In genomic region chr4:41713197-41714067, GRCm38 (mm10) we compare ENCODE assay signal across 8 mouse cellular contexts. TPM values are rescaled to one million over a fixed set of nuclear protein-coding genes. Genes with fewer than 3 reads are reported as not detected.
DNase-seq lines count a peak whose midpoint lies in the region; ATAC-seq and TF ChIP-seq lines count a peak whose summit lies in the region.

Rpp25l (minus strand) TSS chr4:41713534.

- H3K9me3 ChIP-seq in hindbrain, postnatal 0 days (ENCODE audit: low read length), result no peaks in the 10 kb centered on the region

- H3K4me1 ChIP-seq in hindbrain, postnatal 0 days (ENCODE audit: insufficient read depth, low read length), result peaks cover 10% of the 10 kb centered on the region; the same call in 1 of the 2 replicates

- peak; percentile 47 for TF ChIP-seq CTCF in hindbrain, postnatal 0 days (IDR thresholded peaks at IDR 0.05; ENCODE audit: low read depth)

- H3K27ac ChIP-seq in hindbrain, postnatal 0 days, result peak within 1 kb of the TSS; percentile 80

- intact Hi-C loops in left cerebral cortex, postnatal 10 days (cut with DNase I), result no loop called here

- under 1% methylated on average over 61 of the region's 61 CpGs for WGBS in hindbrain, postnatal 0 days

- H3K36me3 ChIP-seq in hindbrain, postnatal 0 days (ENCODE audit: insufficient read depth, low read length), result peaks cover 14% of the 10 kb centered on the region; the same call in 1 of the 2 replicates

- H3K4me2 ChIP-seq in hindbrain, postnatal 0 days (ENCODE audit: low read depth, low read length), result peak within 1 kb of the TSS; percentile 90

- H3K27me3 ChIP-seq in hindbrain, postnatal 0 days (ENCODE audit: insufficient read depth, low read length), result no peaks in the 10 kb centered on the region

- DNase-seq in gastrocnemius, adult 8-10 months (ENCODE audit: low spot score in 2 of 2), result peak; percentile 72 to 79
- peak; percentile 92 for DNase-seq in hindbrain, postnatal 0 days (ENCODE audit: low spot score)
- DNase-seq in left cerebral cortex, postnatal 10 days (ENCODE audit: extremely low spot score in 1 of 2, low spot score in 2 of 2), result peak; percentile 63 to 88
- DNase-seq in right cerebral cortex, postnatal 10 days (ENCODE audit: low spot score in 2 of 2), result peak; percentile 87 to 88
- DNase-seq in urinary bladder, postnatal 36 days (ENCODE audit: low spot score in 2 of 2), result peak; percentile 76 to 78

- H3K9ac ChIP-seq in hindbrain, postnatal 0 days (replicated peaks; ENCODE audit: low read length), result peak within 1 kb of the TSS; percentile 82

- peak; percentile 78 for ATAC-seq in activated CD4-positive, CD25-positive, alpha-beta regulatory T cell, adult 4 months
- peak; percentile 70 for ATAC-seq in common myeloid progenitor, adult 5-6 weeks (replicated peaks; ENCODE audit: low read depth, poor library complexity, severe bottlenecking)
- peak; percentile 72 for ATAC-seq in hindbrain, postnatal 0 days
- peak; percentile 72 for ATAC-seq in megakaryocyte progenitor cell, adult 5-6 weeks (replicated peaks; ENCODE audit: poor library complexity)

- peak within 1 kb of the TSS; percentile 69 for H3K4me3 ChIP-seq in hindbrain, postnatal 0 days (ENCODE audit: low read length)

RNA-seq across cellular contexts. Expression of gene Rpp25l, which starts in this region (rescaled TPM):
- polyA plus RNA-seq in activated CD4-positive, CD25-positive, alpha-beta regulatory T cell, adult 4 months (2017; shearing (Covaris generic)), result 10 to 100 TPM; 51.4 to 65.6 TPM
- 22.8 and 28.2 TPM in 2 replicates for total RNA-seq in common myeloid progenitor, adult 5-6 weeks (2017)
- 10 to 100 TPM; 57.2 to 67.4 (median 59.9) TPM for total RNA-seq in gastrocnemius, adult 8-10 months (2022)
- 35.0 and 42.2 TPM in 2 replicates for total RNA-seq in hindbrain, postnatal 0 days (2014; rRNA removed)
- 47.3 and 48.3 TPM in 2 replicates for polyA plus RNA-seq in hindbrain, postnatal 0 days (2015; fragmentation: Nextera tagmentation; extraction: Ambion mirVana)
- total RNA-seq in left cerebral cortex, postnatal 10 days (2021), result 10 to 100 TPM; 28.4 to 30.3 TPM
- 17.5 and 24.4 TPM in 2 replicates for total RNA-seq in megakaryocyte progenitor cell, adult 5-6 weeks (2015)
- 22.5 and 23.0 TPM in 2 replicates for total RNA-seq in megakaryocyte progenitor cell, adult 5-6 weeks (2017)

Comparison
In these comparisons a context has a peak if more than half of its experiments do, and no peak if none do; other contexts are left out.
1. Peak in every context shown above with its lines: DNase-seq, ATAC-seq, H3K4me3 ChIP-seq and H3K27ac ChIP-seq.